Comparison of ENCODE assay signal across 8 mouse cellular contexts in the genomic region with DNA sequence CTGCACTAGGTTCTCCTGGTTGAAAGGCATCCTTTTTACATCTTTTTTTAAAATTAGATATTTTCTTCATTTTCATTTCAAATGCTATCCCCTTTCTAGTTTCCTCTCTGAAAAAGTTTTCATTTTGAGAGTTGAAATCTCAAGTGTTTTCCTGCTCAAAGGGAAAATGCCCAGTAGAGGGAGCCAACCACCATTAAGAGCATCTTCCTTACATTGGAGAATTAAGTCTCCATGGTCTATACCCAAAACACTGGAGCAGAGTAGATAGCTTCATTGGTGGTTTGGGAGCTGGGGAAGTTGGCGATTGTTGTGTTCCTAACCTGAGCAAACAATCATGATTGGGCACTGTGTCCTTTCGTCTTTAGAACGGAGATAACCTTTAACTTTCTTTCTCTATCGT.
DNase-seq lines count a peak whose midpoint lies in the region; ATAC-seq and TF ChIP-seq lines count a peak whose summit lies in the region.
"Had no signal": no experiment of that assay in that cellular context is flagged by ENCODE, and none has a peak within 500 bp of the region (broad histone marks: within the 10 kb centered on the region; RNA-seq: fewer than 3 reads in every experiment).

No protein-coding gene starts in this region.

- H3K4me2 ChIP-seq in liver, postnatal 0 days (ENCODE audit: low read depth, low read length): no peak overlapping the region
- no peak overlapping the region for H3K4me2 ChIP-seq in liver, embryonic 12.5 days

- no peaks in the 10 kb centered on the region for H3K9me3 ChIP-seq in liver, postnatal 0 days (ENCODE audit: low read length)
- H3K9me3 ChIP-seq in liver, embryonic 12.5 days (replicated peaks): no peaks in the 10 kb centered on the region

- TF ChIP-seq POLR2A in cortical plate, adult 2 months (IDR thresholded peaks at IDR 0.05; ENCODE audit: extremely low read depth, insufficient read depth, low read length): no peak

- H3K9ac ChIP-seq in liver, postnatal 0 days (replicated peaks): no peak overlapping the region
- H3K9ac ChIP-seq in liver, embryonic 12.5 days: no peak overlapping the region

- intact Hi-C loops in left cerebral cortex, adult 2 months (cut with DNase I): loop anchor here (1.0 to 5.0 kb wide), 3 partner anchors 302 to 1060 kb away; no protein-coding TSS in a partner anchor

- H3K36me3 ChIP-seq in liver, postnatal 0 days (replicated peaks; ENCODE audit: insufficient read depth, low read length): no peaks in the 10 kb centered on the region
- H3K36me3 ChIP-seq in liver, embryonic 12.5 days: no peaks in the 10 kb centered on the region

- TF ChIP-seq EP300 in liver, postnatal 0 days (IDR thresholded peaks at IDR 0.05; ENCODE audit: low read depth): no peak

- no peak overlapping the region for H3K27ac ChIP-seq in liver, postnatal 0 days (ENCODE audit: low read depth)
- H3K27ac ChIP-seq in liver, embryonic 12.5 days: no peak overlapping the region
- no peak overlapping the region for H3K27ac ChIP-seq in cortical plate, adult 2 months (ENCODE audit: insufficient read depth, low read length)
- no peak overlapping the region for H3K27ac ChIP-seq in left cerebral cortex, adult 2 months

- no peaks in the 10 kb centered on the region for H3K27me3 ChIP-seq in liver, postnatal 0 days (ENCODE audit: insufficient read depth, low read length)
- H3K27me3 ChIP-seq in liver, embryonic 12.5 days (replicated peaks): no peaks in the 10 kb centered on the region

- WGBS in liver, postnatal 0 days (ENCODE audit: insufficient replicate concordance): 57% methylated on average over 4 of the region's 4 CpGs
- WGBS in liver, embryonic 12.5 days (ENCODE audit: insufficient replicate concordance): 55% methylated on average over 4 of the region's 4 CpGs

- TF ChIP-seq CTCF in liver, postnatal 0 days (IDR thresholded peaks at IDR 0.05; ENCODE audit: low read depth): peak; percentile 44
- peak; percentile 29; the same call in 1 of the 2 replicates for TF ChIP-seq CTCF in cortical plate, adult 2 months (IDR thresholded peaks at IDR 0.05; ENCODE audit: extremely low read depth, insufficient read depth, low read length)
- peak; percentile 77 for TF ChIP-seq CTCF in left cerebral cortex, adult 2 months (IDR thresholded peaks at IDR 0.05)

- H3K4me3 ChIP-seq in liver, postnatal 0 days (ENCODE audit: low read depth, low read length): no peak overlapping the region
- H3K4me3 ChIP-seq in liver, embryonic 12.5 days: no peak overlapping the region
- no peak overlapping the region for H3K4me3 ChIP-seq in cortical plate, adult 2 months (ENCODE audit: insufficient read depth, low read length)
- H3K4me3 ChIP-seq in left cerebral cortex, adult 2 months: no peak overlapping the region
- H3K4me3 ChIP-seq: myocyte had no signal

- H3K4me1 ChIP-seq in liver, postnatal 0 days (ENCODE audit: insufficient read depth): no peaks in the 10 kb centered on the region
- no peaks in the 10 kb centered on the region for H3K4me1 ChIP-seq in liver, embryonic 12.5 days
- H3K4me1 ChIP-seq in cortical plate, adult 2 months (ENCODE audit: control insufficient read depth, insufficient read depth, low read length): no peaks in the 10 kb centered on the region

- no peak for DNase-seq in liver, postnatal 0 days
- peak; percentile 79 for DNase-seq in brain, adult 2 months (ENCODE audit: low read depth, low spot score)
- peak; percentile 15 to 31 for DNase-seq in left cerebral cortex, adult 2 months (ENCODE audit: extremely low spot score in 1 of 2, low spot score in 2 of 2)
- DNase-seq in spleen, postnatal 14 days (ENCODE audit: low spot score in 2 of 2): no peak

- ATAC-seq in liver, postnatal 0 days: no peak
- ATAC-seq in liver, embryonic 12.5 days: no peak
- ATAC-seq in activated CD4-positive, CD25-positive, alpha-beta regulatory T cell, adult 4 months: no peak

Comparison
In these comparisons a context has a peak if more than half of its experiments do, and no peak if none do; other contexts are left out.
1. DNase-seq: peak in brain, adult 2 months (single experiment) and left cerebral cortex, adult 2 months (2 of 2); none in liver, postnatal 0 days (single experiment) and spleen, postnatal 14 days (0 of 2).
2. Peak in every context shown above with its lines, with median percentiles within 50 percentile points of each other: CTCF ChIP-seq.